Mouse (Mus musculus) kidney, postnatal 25 days (tissue): Measurements from ENCODE around the gene Gnai1.
A peak's percentile ranks its signal among the peaks of the same experiment; 100 is the strongest.

Source experiments
- DNase-seq, 2 experiments: peaks; one replicate each; pipeline ENCODE4 v3.0.0; 2021; ENCODE audit warnings: mixed read lengths in 2 of 2

Gnai1 gene

DNA sequence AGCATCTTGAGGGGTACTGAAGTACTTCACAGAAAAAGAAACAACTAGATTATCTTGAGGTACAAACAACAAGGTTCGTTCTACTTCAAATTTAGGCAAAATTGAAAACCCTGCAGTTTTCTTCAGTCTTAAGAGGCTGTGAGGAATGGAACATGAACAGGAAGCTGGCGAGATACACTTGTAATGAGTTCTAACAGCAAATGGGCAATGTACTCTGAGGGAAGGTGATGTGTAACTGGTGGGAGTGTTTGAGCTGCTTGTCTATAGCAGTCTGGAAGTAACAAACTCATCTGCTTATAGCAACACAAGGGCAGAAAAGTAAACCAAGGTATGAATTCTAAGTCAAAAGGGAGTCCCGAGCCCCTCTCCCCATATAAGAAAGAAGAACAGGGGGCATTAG lies 78.1 kb downstream of the Gnai1 start:
- no peak for DNase-seq

DNA sequence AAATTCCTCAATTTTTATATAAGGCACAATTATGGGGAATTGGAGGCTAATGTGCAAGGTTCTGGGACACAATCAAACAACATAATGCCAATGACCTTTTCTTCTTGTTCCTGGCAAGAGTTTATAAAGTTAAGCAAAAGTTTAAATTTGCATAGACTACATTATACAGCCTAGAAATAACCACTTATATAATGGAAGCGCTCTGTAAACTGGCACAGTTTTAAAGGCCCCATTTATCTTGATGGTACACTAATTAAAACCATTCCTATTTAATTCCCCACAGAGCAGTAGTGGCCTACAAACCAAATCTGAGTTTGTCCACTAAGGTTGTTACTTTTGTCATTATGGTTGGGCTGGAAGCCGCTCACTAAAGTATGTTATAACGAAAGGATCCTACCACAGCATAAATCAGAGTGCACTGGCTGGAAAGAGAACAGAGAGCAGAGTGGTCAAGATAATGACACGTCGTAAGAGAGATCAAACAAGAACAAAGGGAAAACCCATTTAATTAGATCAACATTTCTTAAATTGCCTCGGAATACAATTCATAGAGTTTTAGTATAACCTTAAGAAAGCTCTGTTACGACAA lies 85.7 kb downstream of the Gnai1 start:
- no peak for DNase-seq

DNA sequence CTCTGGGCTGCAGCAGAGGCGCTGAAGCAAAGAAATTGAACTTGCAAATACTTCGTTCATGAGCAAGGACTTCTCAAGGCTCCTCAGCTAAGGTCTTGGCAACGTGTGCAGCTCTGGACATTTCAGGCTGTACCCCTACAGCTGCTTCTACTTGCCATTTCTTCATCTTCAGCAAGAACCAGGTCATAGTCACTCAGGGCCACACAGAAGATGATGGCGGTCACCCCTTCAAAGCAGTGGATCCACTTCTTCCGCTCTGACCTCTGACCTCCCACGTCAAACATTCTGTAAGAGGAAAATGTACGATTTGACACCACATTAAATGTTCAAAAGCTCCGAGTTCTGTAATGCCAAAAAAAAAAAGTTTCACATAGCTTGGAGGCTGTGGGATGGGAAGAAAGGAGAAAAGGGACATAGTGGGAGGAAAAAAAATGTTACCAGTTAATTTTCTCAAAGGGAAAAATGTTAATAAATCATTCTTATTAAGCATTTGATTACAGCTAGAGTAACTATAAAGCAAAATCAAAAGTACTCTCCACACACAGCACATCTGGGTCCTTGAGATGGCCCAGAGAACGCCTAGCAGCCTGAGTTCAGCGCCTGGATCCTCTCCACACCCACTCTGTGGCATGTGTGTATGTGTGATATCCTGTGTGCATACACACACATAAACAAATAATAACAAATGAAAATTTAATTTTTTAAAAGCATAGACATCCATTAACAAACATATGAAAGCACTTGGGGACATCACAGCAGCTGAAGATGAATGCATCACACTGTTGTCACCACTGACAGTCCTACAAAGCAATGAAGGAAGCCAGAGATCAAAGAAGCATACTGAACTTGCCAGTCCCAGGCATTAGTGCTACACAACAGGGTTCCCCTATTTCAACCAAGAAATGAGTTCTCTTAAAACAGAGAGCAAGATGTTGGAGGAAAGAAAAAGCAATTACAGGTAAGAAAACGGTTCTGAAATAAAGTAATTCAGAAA lies 86.6 kb downstream of the Gnai1 start:
- no peak for DNase-seq

DNA sequence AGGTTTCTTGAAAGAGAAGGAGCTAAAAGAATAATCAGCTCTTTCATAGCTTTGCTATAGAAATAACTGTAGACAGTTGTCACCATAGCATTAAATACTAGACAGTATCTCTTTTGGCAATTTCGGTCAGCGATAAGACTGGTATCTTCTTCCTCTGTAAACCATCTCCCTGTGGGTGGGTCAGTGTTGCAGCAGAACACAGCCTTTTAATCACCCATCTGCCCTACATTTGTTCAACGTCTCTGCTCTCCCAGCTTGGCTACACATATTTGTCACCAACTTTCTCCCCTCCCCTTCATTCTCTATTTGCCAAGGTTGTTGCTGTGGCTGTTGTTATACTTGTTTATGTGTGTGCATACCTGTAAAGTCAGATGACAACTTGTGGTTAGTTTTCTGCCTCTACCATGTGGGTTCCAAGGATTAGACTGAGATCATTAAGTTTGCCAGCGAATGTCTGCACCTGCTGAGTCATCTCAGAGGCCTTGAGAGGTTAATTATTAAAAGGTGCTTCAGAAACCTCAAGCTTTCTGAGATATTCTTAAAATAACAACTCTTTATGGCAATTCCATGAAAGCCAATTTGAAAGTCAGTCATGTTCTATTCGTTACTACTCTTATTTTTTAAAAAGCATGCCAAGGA lies 109.7 kb downstream of the Gnai1 start:
- DNase-seq, result peak in 1 of 2 experiments; percentile 9

DNA sequence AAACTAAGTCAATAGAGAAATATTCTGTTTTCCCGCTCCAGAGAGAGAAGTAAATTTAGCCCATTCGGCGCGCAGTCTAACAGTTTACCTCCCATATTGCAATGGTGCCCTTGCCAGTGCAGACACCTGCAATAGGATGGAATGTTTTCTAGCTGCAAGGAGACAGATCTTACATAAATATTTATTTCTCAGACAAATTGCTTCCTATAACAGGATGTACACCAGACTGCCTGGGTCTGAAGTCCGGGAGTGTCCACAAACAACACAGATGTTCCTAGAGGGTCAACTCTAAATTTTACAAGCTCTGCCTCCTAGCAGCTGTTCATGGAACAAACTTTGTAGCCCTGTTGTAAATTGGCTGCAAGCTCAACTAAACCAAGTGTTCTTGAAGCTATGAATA lies 111.0 kb downstream of the Gnai1 start:
- no peak for DNase-seq

DNA sequence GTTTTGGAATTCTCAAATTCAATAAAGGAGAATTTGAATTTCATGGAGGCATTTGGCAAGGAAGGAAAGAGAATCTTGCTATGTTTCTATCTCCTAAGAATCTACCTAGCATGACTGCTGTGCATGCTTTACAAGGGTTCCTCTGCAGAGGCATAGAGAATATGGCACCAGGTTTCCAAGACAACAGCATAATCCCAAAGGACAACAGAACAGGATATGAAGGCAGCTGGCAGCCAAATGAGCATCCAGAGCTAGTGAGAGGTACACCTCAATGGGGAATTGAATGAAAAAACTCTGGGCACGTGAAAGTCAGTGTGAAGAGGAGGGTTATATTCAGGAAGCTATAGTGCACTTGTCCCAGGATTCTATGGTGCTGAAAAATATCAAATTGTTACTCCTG lies 130.8 kb downstream of the Gnai1 start:
- DNase-seq, result no peak

DNA sequence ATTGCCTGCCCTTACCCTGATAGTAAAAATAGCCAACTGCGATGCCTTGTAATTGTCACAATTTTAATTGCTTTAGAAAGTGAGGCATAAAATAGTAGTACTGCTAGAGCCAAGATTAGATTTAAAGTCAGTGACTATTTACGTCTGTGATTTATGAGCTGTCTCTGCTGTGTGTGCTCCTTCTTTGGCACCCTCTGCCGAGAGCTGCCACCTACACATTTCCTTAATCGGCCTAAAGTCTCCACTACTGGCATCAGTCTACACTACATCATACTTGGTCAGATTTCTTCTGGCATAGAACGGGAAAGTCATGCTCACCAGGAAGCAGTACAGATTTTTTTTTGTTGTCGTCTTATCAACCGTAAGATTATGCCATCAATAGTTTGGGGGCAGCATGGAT lies 131.3 kb downstream of the Gnai1 start:
- DNase-seq, result no peak

DNA sequence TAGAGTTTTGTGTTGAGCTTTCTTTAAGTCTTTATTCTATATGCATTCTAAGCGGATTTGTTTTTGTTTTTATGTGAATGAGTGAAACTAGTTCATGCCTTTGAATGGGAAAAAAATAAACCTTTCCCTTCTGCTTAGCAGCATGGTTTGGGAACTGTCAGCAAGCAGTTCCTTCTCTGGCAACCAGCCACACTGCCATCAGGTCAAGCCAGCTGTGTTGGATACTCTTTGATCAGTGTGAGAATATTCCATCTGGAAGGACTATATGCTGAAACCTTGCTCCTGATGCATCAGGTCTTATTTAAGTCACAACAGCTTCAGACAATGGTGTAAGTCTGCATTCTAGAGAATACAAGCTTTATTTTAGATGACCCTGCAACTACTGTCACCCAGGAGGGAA lies 139.3 kb downstream of the Gnai1 start:
- peak in 1 of 2 experiments; percentile 17 for DNase-seq

DNA sequence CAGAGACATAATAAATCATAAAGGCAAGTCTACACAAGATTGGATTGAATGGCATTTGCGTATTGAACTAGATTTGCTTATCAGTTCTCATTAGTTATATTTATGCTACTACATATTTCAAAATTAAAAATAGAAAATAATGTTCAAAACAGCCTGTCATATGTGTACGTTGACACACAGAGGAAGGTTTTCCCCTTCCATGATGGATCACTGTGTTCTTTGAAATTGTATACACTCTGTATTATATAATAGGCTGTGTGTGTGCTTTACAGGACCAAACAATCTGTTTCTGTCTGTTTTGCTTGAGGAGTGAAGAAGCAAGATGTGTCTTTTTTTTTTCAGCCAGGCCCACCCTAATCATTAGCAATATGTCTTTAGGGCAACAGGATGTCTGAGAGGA lies 141.9 kb downstream of the Gnai1 start:
- DNase-seq, result no peak

DNA sequence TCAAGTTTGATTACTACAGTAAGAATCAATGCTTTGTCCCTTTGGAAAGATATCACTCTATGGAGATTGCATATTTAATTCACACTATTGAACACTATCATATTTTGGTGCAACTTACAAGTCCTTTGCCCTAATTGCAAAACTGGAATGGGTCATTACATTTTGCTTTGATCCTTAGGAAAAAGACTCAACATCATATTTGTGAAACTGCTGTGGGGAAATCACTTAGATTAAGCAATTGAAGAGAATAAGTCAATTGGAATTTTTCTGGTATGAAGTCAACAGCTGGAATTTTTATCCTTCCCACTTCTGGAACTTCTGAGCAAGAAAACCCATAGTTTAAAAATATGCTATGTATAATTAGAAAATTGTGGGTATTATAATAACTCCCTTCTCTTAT lies 142.3 kb downstream of the Gnai1 start:
- DNase-seq, result no peak
